Mouse (Mus musculus): ENCODE data around the gene Diaph2. TPM values are rescaled to one million over a fixed set of nuclear protein-coding genes. Genes with fewer than 3 reads are reported as not detected.

The Diaph2 gene
- polyA plus RNA-seq, 1 experiment from 2014 or later = 3.8 TPM

- H3K4me3 ChIP-seq (ENCODE audit: low read depth, low read length) = no peak overlapping the region
- H3K27me3 ChIP-seq (ENCODE audit: control insufficient read depth, insufficient read depth, low read length) = no peaks in the 10 kb centered on the region
- no peak overlapping the region for H3K27ac ChIP-seq (ENCODE audit: low read depth, low read length)
- ATAC-seq (ENCODE audit: insufficient read depth, low FRiP score, low TSS enrichment) = no peak
- no peak overlapping the region for H3K4me2 ChIP-seq (ENCODE audit: low read depth)
- no peak for DNase-seq (ENCODE audit: low spot score)
- H3K9me3 ChIP-seq (ENCODE audit: control insufficient read depth, low read length) = no peaks in the 10 kb centered on the region
- no peaks in the 10 kb centered on the region for H3K4me1 ChIP-seq (ENCODE audit: control insufficient read depth, insufficient read depth, low read length)
- no peak overlapping the region for H3K9ac ChIP-seq (ENCODE audit: low read length)
- H3K36me3 ChIP-seq (ENCODE audit: control insufficient read depth, insufficient read depth, low read length) = no peaks in the 10 kb centered on the region
Observed at GRCm38 (mm10) chrX:130265707-130266106, 516.2 kb downstream of the Diaph2 start.

- H3K4me3 ChIP-seq (ENCODE audit: low read depth, low read length) = no peak overlapping the region
- no peak overlapping the region for H3K27ac ChIP-seq (ENCODE audit: low read depth, low read length)
- H3K4me1 ChIP-seq (ENCODE audit: control insufficient read depth, insufficient read depth, low read length) = no peaks in the 10 kb centered on the region
- ATAC-seq (ENCODE audit: insufficient read depth, low FRiP score, low TSS enrichment) (no peak), DNase-seq (ENCODE audit: low spot score) (no peak)
- no peak overlapping the region for H3K9ac ChIP-seq (ENCODE audit: low read length)
- H3K9me3 ChIP-seq (ENCODE audit: control insufficient read depth, low read length) = no peaks in the 10 kb centered on the region
- no peaks in the 10 kb centered on the region for H3K36me3 ChIP-seq (ENCODE audit: control insufficient read depth, insufficient read depth, low read length)
- H3K4me2 ChIP-seq (ENCODE audit: low read depth) = no peak overlapping the region
- WGBS = 88% methylated on average over 4 of the region's 4 CpGs
- H3K27me3 ChIP-seq (ENCODE audit: control insufficient read depth, insufficient read depth, low read length) = no peaks in the 10 kb centered on the region
Observed at GRCm38 (mm10) chrX:130279144-130279543, 529.6 kb downstream of the Diaph2 start.

DNA sequence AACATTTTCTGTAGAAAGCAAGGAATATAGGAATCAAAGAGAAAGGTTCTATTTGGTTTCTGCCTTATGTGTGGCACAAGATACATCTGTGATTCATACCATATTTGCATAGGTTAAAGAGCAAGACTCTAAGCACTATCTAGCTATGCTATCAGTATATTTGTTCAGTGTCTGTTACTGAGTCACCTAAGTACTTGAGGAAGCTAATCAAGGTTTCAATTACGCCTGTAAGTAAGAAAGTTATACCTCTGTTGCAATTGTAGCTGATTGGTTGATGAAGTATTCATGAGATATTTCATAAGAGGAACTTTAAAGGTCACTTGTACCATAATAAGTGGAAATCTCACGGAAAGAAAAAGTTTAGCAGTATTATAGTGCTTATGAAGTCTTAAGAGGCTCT lies 531.9 kb downstream of the Diaph2 start:
- Histone ChIP-seq H3K27me3 (ENCODE audit: control insufficient read depth, insufficient read depth, low read length) (no peaks in the 10 kb centered on the region), H3K27ac (ENCODE audit: low read depth, low read length) (no peak overlapping the region), H3K9me3 (ENCODE audit: control insufficient read depth, low read length) (no peaks in the 10 kb centered on the region), H3K36me3 (ENCODE audit: control insufficient read depth, insufficient read depth, low read length) (no peaks in the 10 kb centered on the region), H3K4me3 (ENCODE audit: low read depth, low read length) (no peak overlapping the region), H3K4me1 (ENCODE audit: control insufficient read depth, insufficient read depth, low read length) (no peaks in the 10 kb centered on the region), H3K9ac (ENCODE audit: low read length) (no peak overlapping the region), H3K4me2 (ENCODE audit: low read depth) (no peak overlapping the region)
- WGBS = 78% methylated on average over 2 of the region's 2 CpGs
- DNase-seq (ENCODE audit: low spot score) (no peak), ATAC-seq (ENCODE audit: insufficient read depth, low FRiP score, low TSS enrichment) (no peak)

- H3K4me3 ChIP-seq (ENCODE audit: low read depth, low read length) = no peak overlapping the region
- H3K36me3 ChIP-seq (ENCODE audit: control insufficient read depth, insufficient read depth, low read length) = no peaks in the 10 kb centered on the region
- H3K4me1 ChIP-seq (ENCODE audit: control insufficient read depth, insufficient read depth, low read length) = no peaks in the 10 kb centered on the region
- no peaks in the 10 kb centered on the region for H3K9me3 ChIP-seq (ENCODE audit: control insufficient read depth, low read length)
- WGBS = 88% methylated on average over 9 of the region's 9 CpGs
- H3K4me2 ChIP-seq (ENCODE audit: low read depth) = no peak overlapping the region
- ATAC-seq (ENCODE audit: insufficient read depth, low FRiP score, low TSS enrichment) (no peak), DNase-seq (ENCODE audit: low spot score) (no peak)
- H3K27me3 ChIP-seq (ENCODE audit: control insufficient read depth, insufficient read depth, low read length) = no peaks in the 10 kb centered on the region
- no peak overlapping the region for H3K9ac ChIP-seq (ENCODE audit: low read length)
- no peak overlapping the region for H3K27ac ChIP-seq (ENCODE audit: low read depth, low read length)
Observed at GRCm38 (mm10) chrX:130287032-130287431, 537.5 kb downstream of the Diaph2 start.

GRCm38 (mm10) chrX:130289775-130290174 lies 540.2 kb downstream of the Diaph2 start:
- H3K36me3 ChIP-seq (ENCODE audit: control insufficient read depth, insufficient read depth, low read length) = no peaks in the 10 kb centered on the region

DNA sequence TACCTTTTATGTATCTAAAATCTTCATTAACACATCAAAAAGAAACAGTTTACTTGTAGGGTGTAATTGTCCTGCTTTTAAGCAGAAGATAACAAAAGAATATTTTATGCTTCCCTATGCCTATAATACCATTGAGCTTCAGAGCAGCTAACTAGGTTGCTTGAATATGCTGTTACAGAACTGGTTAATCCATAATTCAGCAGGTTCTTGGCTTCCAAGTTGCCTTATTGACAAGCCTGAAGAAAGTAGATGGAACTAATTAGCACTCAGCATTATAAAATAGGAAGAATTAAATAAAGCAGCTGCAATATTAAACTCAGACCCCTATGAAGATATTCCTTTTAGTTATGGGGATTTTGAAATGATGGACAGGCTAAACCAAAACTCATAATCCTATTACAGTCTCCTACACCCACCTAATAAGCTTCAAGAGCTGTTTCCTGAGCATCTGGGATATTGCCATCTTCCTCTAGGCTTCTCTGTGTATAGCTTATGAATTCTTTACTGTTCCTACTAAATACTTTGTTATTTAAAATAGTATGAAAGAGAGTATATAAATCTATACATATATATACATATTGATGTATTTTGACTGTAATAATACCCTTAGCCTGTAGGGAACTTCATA lies 601.4 kb downstream of the Diaph2 start:
- Histone ChIP-seq H3K9ac (ENCODE audit: low read length) (no peak overlapping the region), H3K4me2 (ENCODE audit: low read depth) (no peak overlapping the region), H3K9me3 (ENCODE audit: control insufficient read depth, low read length) (no peaks in the 10 kb centered on the region), H3K27me3 (ENCODE audit: control insufficient read depth, insufficient read depth, low read length) (no peaks in the 10 kb centered on the region), H3K36me3 (ENCODE audit: control insufficient read depth, insufficient read depth, low read length) (no peaks in the 10 kb centered on the region), H3K4me1 (ENCODE audit: control insufficient read depth, insufficient read depth, low read length) (no peaks in the 10 kb centered on the region), H3K4me3 (ENCODE audit: low read depth, low read length) (no peak overlapping the region), H3K27ac (ENCODE audit: low read depth, low read length) (no peak overlapping the region)
- no peak for DNase-seq (ENCODE audit: low spot score)
- no peak for ATAC-seq (ENCODE audit: insufficient read depth, low FRiP score, low TSS enrichment)

More at GRCm38 (mm10) chrX:130289775-130290174, 540.2 kb downstream of the Diaph2 start:
- H3K27me3 ChIP-seq (ENCODE audit: control insufficient read depth, insufficient read depth, low read length) = no peaks in the 10 kb centered on the region
- no peaks in the 10 kb centered on the region for H3K9me3 ChIP-seq (ENCODE audit: control insufficient read depth, low read length)
- H3K9ac ChIP-seq (ENCODE audit: low read length) = no peak overlapping the region
- H3K4me1 ChIP-seq (ENCODE audit: control insufficient read depth, insufficient read depth, low read length) = no peaks in the 10 kb centered on the region
- no peak overlapping the region for H3K4me2 ChIP-seq (ENCODE audit: low read depth)
- H3K27ac ChIP-seq (ENCODE audit: low read depth, low read length) = no peak overlapping the region
- WGBS = 91% methylated on average over 5 of the region's 5 CpGs
- H3K4me3 ChIP-seq (ENCODE audit: low read depth, low read length) = no peak overlapping the region
- DNase-seq (ENCODE audit: low spot score) (no peak), ATAC-seq (ENCODE audit: insufficient read depth, low FRiP score, low TSS enrichment) (no peak)

GRCm38 (mm10) chrX:130351480-130351879 lies 601.9 kb downstream of the Diaph2 start:
- Histone ChIP-seq H3K27ac (ENCODE audit: low read depth, low read length) (no peak overlapping the region), H3K9me3 (ENCODE audit: control insufficient read depth, low read length) (no peaks in the 10 kb centered on the region), H3K4me3 (ENCODE audit: low read depth, low read length) (no peak overlapping the region), H3K4me2 (ENCODE audit: low read depth) (no peak overlapping the region), H3K9ac (ENCODE audit: low read length) (no peak overlapping the region), H3K27me3 (ENCODE audit: control insufficient read depth, insufficient read depth, low read length) (no peaks in the 10 kb centered on the region), H3K36me3 (ENCODE audit: control insufficient read depth, insufficient read depth, low read length) (no peaks in the 10 kb centered on the region), H3K4me1 (ENCODE audit: control insufficient read depth, insufficient read depth, low read length) (no peaks in the 10 kb centered on the region)
- whole genome bisulfite sequencing = 74% methylated on average over 7 of the region's 7 CpGs
- ATAC-seq (ENCODE audit: insufficient read depth, low FRiP score, low TSS enrichment) (no peak), DNase-seq (ENCODE audit: low spot score) (no peak)

DNA sequence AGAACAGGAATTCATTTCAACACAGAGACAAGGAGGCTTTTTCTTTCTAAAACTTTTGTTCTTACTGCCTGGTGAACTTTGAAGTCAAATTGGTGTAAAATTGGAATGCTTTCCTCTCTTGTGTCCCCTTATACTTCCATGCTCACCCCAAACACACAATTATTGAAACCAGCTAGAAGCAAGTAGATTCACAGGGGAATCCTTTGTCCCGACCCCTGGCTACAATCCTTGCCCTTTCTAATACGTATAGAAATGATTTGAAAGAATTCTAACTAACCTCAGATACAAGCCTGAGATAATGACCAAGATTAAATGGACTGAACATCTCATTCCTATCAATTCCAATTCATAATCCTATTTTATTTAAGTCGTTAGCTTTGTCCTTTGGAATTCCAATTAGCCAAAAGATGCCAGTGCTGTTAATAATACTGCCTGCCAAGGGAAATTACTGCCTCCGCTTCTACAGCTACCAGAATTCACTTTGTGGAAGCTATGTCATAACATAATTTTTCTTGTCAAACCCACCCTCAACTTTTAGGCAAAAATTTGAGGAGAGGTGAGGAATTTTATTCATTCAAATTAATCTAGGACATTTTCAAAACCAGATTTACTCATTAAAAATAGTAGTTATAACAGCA lies 644.1 kb downstream of the Diaph2 start:
- Histone ChIP-seq H3K36me3 (ENCODE audit: control insufficient read depth, insufficient read depth, low read length) (no peaks in the 10 kb centered on the region), H3K4me3 (ENCODE audit: low read depth, low read length) (no peak overlapping the region), H3K27ac (ENCODE audit: low read depth, low read length) (no peak overlapping the region), H3K4me2 (ENCODE audit: low read depth) (no peak overlapping the region), H3K4me1 (ENCODE audit: control insufficient read depth, insufficient read depth, low read length) (no peaks in the 10 kb centered on the region), H3K9me3 (ENCODE audit: control insufficient read depth, low read length) (no peaks in the 10 kb centered on the region), H3K27me3 (ENCODE audit: control insufficient read depth, insufficient read depth, low read length) (no peaks in the 10 kb centered on the region), H3K9ac (ENCODE audit: low read length) (no peak overlapping the region)
- 80% methylated on average over 4 of the region's 4 CpGs for WGBS
- no peak for ATAC-seq (ENCODE audit: insufficient read depth, low FRiP score, low TSS enrichment)
- DNase-seq (ENCODE audit: low spot score) = no peak

- no peak overlapping the region for H3K4me3 ChIP-seq (ENCODE audit: low read depth, low read length)
- no peak overlapping the region for H3K4me2 ChIP-seq (ENCODE audit: low read depth)
- ATAC-seq (ENCODE audit: insufficient read depth, low FRiP score, low TSS enrichment) = no peak
- no peaks in the 10 kb centered on the region for H3K27me3 ChIP-seq (ENCODE audit: control insufficient read depth, insufficient read depth, low read length)
- H3K4me1 ChIP-seq (ENCODE audit: control insufficient read depth, insufficient read depth, low read length) = no peaks in the 10 kb centered on the region
- no peaks in the 10 kb centered on the region for H3K9me3 ChIP-seq (ENCODE audit: control insufficient read depth, low read length)
- 53% methylated on average over 3 of the region's 3 CpGs for WGBS
- no peak for DNase-seq (ENCODE audit: low spot score)
- H3K36me3 ChIP-seq (ENCODE audit: control insufficient read depth, insufficient read depth, low read length) = no peaks in the 10 kb centered on the region
- no peak overlapping the region for H3K27ac ChIP-seq (ENCODE audit: low read depth, low read length)
- no peak overlapping the region for H3K9ac ChIP-seq (ENCODE audit: low read length)
Observed at GRCm38 (mm10) chrX:130403214-130403613, 653.7 kb downstream of the Diaph2 start.

All from neural tube, embryonic 11.5 days (tissue).